Mouse (Mus musculus): ENCODE measurements around the gene Slc12a8.

DNA sequence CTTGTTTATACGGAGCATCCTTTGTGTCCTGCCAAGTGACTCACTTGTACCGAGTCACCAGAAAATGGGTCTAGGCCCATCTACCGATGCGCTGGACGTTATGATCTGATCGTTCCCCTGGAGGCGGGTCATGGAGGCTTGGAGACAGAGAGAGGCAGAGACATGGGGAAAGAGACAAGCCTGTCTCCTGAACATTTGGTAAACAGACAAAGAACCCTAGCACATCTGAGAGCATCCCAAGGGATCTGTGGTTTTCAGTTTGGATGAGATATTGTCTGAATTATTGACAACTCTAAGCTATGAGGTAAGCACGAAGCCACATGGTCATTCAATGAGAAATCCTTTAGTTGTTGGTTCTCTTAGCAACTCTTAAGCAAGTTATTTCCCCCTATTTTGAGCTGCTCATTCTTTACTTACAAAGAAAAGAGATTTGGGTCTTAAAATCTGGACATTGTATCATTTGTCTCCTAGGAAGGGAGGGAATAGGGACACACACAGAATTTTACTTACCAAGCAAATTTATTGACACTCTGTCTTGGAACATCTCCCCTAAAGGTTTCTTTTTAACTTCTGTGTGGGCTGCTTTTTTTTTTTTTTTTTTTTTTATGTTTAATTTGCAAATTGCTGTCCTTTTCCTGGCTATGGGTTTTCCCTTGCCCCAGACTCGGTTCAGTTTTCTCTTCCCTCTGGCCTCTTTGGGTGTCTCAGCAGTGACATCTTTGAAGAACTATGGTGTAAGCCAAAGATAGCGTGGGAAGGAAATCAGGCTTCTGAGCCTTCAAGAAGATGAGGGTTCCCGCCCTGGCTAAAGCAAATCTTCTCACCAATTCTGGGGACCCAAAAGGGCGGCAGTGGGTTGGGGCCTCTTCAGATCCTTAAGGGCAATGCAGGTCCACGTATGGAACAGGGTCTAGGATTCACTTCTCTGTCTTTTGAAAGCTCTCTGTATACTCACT, 166.4 kb downstream of the Slc12a8 start:
- TF ChIP-seq POLR2A (IDR thresholded peaks at IDR 0.05; ENCODE audit: borderline replicate concordance, low read depth, low read length) = no peak
- TF ChIP-seq CTCF (IDR thresholded peaks at IDR 0.05; ENCODE audit: low read depth, low read length) = no peak
